Mouse (Mus musculus) hematopoietic stem cell, adult 5-6 weeks (primary cell): ENCODE results near the gene Eef1akmt4. TPM values are rescaled to one million over a fixed set of nuclear protein-coding genes. Genes with fewer than 3 reads are reported as not detected.

Experiments
- ATAC-seq, 2 experiments: fragments of 125-278 bp in 1 of 2; replicated peaks in 1 of 2; 2 replicates each; pipeline ENCODE4 v1.8.0; 2016 to 2017; ENCODE audit warnings: inconsistent platforms in 2 of 2, mild to moderate bottlenecking in 2 of 2, moderate number of reproducible peaks in 2 of 2, low read depth in 1 of 2, moderate TSS enrichment in 1 of 2; ENCODE audit not compliant: low FRiP score in 2 of 2, poor library complexity in 2 of 2, severe bottlenecking in 2 of 2, insufficient read depth in 1 of 2, low TSS enrichment in 1 of 2
- total RNA-seq: library from RNA; stranded (forward); fragments of 172-1452, 232-1000 nt; gene quantifications from 2 replicates; pipeline ENCODE4 v1.2.3, GENCODE M21; 2017

Eef1akmt4 gene
- 7.0 and 9.0 TPM in 2 replicates for total RNA-seq

DNA sequence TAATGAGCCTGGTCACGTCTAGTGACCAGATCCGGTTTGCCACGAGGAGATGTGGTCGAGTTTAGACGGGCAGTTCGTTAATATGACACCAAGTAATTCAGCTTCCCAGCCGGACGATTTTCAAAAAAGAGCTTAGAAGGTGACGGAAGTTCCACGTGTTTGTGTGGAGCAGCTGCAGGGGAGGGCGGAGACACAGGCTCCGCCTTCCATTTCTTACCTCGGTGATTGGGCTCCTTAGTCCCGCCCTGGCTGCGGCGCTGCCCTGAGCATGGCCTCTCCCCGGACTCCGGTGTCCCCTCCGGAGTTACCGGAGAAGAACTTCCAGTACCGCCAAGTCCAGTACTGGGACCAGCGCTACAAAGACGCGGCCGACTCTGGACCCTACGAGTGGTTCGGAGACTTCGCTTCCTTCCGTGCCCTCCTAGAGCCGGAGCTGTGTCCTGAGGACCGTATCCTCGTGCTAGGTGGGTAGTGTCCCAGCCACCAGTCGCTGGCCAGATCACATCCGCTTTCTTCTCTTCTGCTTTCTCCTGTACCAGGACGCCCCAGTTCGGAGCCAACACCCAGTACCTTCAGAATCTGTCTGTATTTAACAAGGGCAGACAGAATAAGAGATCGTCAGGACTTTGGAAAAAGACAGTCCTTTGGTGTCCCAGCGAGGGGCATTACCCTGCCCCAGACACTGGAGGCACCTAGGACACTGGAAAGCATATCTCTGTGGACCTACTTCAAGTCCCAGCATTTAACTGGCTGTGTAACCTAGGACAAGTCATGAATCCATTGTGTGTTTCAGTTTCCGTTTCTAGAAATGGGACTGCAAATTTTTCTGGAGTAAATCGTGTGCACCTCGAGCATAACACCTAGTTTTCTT is at the start of gene Eef1akmt4, which contains the start of the genes Gm49333 and Alg3:
Eef1akmt4 (plus strand) TSS at position 237 of the 871 bp plus-strand sequence.
Gm49333 (plus strand) TSS at position 254 of the 871 bp plus-strand sequence.
Alg3 (minus strand) TSS at position 379 of the 871 bp plus-strand sequence.
- peak; percentile 96 to 97 for ATAC-seq

DNA sequence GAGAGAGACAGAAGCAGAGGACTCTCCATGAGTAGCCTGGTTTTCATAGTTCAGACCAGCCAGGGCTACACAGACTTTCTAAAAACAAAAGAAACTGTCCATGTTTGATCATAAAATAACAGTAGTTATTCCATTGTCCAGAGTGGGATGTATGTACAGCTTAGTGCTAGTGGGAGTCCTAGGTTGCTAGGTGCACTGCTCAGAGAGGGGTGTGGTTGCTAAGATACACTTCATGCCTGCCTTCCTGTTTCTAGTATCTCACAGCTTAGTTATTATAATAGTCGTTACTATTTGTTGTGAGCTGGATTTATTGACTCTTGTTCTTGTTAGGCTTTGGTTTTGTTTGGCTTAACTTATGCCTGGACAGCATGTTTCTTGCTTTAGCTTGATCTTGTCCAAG is 46.3 kb upstream of the Eef1akmt4 start:
- no peak for ATAC-seq

DNA sequence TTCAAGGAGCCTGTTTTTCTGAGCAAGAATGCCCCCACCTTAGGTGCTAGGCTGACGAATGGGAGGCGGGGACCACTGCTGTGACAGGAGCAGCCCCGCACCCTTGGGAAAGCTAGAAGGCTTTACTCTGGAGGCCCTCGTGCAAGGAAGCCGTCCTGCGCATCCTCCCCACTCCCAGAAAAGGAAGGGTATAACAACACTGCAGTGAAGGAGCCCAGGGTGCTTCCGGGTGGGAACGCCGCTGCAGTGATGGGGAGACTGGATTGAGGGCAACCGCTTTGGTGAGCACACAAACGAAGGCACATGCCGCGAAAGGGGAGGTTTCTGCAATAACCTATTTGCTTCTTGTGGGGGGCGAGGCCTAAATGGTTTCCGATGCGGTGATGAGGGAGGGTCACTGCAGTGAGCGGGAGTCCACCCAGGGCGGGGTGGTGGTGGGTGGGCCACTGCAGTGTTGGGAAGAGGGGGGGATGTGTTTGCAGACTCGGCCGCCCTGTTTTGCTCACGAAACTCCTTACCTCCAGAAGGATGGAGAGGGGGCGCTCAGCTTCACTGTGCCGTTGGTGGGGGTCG is 21.9 kb upstream of the Eef1akmt4 start, which contains the start of gene Vwa5b2:
Vwa5b2 (plus strand) TSS at position 106 of the 573 bp plus-strand sequence.
- ATAC-seq, result 0 out of 4 replicates have a peak, but pooled peaks of 1 of the 2 experiments have one; percentile 19

GRCm38 (mm10) chr16:20589939-20590679 is 21.3 kb upstream of the Eef1akmt4 start:
- peak; percentile 2 to 39; a peak in 1 of 4 replicates for ATAC-seq

GRCm38 (mm10) chr16:20590680-20591038 is 20.7 kb upstream of the Eef1akmt4 start:
- no peak for ATAC-seq

- ATAC-seq, result no peak
Measured at GRCm38 (mm10) chr16:20591076-20591705, 20.2 kb upstream of the Eef1akmt4 start.

DNA sequence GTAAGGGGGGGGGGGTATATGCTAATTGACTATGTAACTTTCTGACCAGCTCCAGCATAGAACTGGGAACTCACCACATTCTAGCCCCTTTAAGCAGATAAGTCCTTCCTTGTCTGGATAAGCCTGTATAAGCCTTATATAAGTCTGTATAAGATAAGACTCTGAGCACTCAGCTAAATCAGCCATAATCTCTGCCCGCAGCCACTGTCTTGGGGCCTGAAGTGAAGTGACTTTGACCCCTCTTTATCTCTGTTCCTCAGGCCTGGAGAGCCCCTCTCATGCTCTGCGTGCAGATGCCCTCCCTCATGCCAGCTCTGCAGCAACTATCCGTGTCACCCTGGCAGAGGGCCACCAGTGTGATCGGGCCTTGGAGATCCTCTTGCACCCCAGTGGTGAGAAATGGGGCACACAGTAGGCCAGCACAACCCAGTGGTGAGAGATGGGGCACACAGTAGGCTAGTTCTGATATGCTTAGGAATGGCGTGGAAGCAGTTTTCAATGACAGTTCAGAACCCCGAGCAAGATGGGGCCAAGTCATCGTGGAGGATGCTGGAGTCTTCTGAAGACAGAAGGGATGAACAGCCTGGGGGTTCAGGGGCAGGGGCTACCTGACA is 16.2 kb upstream of the Eef1akmt4 start:
- ATAC-seq, result no peak

DNA sequence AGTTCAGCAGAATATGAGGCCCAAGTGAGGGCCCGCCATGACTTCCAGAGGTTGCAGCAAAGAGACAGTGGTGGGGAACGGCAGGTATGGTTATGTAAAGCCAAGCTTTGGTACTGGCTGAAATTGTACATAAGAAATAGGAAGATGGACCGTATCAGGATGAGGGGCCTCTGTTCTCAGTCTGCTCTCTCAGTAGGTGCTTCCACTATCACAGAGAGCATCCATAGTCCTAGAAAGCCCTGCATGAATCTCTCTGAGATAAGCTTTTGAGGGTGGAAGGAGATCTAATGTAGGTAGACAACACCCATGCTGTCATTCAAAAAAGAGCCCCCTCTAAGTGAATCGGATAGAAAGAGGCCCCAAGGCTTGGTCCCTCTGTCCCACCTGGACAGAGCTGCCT is 15.7 kb upstream of the Eef1akmt4 start:
- no peak for ATAC-seq

DNA sequence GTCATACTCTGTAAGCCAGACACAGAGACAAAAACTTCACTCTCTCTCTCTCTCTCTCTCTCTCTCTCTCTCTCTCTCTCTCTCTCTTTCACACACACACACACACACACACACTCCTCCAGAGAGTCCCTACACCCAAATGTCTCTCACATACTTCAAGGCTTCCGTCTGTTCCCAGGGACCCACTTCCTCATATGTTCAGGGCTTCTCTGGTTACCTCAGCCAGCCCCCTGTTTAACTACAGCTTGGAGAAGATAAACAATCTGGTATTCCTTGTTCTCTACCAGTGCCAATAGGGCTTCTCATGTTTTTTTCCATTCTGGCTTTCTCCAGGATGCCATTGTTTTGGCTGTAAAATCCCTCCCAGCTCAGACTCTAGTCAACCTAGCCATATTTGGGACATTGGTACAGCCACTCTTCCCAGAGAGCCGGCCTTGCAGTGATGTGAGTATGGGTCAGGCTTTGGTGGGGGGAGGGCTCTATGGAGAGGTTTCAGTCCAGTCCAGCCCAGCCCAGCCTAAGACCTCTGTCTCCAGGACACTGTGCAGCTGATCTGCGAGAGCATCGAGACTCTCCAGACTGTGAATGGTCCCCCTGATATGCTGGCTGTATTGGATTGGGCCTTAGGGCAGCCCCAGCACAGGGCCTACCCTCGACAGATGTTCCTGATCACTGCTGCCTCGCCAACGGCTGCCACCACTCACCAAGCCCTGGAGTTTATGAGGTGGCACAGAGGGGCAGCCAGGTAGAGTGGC is 14.5 kb upstream of the Eef1akmt4 start:
- no peak for ATAC-seq

DNA sequence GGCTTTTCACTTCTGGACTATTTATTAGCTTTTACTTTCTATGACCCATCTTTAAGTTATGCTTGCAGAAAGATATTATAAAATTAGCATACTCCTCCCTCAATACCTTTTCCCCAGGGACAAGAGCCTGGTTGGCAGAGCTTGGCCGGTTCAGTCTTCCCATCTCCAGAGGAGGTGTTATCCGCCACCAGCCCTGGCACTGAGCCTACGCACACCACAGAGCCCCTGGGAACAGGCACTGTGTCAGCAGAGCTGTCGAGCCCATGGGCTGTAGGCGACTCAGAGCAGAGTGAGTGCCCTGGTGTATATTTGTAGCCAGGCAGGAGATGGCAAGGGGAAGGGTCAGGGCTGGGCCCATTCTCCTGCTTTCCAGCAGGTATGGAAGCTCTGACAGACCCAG is 10.9 kb upstream of the Eef1akmt4 start:
- no peak for ATAC-seq

- ATAC-seq, result no peak
Measured at GRCm38 (mm10) chr16:20604705-20605104, 6.7 kb upstream of the Eef1akmt4 start.

DNA sequence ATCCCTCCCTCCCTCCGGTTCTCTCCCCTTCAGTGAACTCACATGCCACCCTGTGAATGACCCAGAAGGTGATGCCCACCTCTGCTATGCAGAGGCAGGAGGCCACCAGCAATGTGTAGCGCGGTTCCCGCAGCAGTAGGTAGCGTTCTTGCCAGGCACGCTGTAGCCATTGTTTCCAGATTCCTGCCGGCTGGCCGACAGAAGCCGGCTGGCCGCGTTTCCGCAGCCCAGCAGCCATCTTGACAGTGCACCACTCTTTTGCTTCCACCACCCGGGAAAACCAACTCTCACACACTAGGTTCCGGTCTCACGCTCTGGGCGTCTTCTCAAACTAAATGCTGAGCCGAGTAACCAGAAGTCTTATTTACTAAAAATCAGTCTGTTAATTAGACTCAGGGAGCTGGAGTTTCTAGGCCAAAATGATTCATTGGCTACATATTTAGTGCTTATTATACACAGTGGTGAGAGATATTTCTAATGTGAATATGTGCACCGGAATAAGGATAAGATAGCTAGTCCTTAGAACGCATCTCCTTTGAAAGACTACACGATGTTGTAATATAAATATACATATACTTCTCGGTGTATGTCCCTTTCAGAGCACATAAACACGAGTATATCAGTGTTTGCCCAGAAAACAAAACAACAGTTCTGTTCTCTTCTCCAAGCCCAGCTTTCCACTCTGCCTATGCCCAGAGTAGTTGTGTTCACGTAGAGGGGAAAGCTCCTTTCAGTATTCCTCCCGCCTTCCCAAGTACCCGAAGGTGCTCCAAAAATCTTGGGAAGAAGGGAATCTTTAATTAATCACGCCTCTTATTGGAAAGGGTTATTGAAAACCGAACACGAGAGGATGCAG is 664 bp upstream of the Eef1akmt4 start:
- ATAC-seq, result peak; percentile 42 to 82

- peak; percentile 51 to 52; a peak in 3 of 4 replicates for ATAC-seq
Measured at GRCm38 (mm10) chr16:20619541-20620398, 8.4 kb downstream of the Eef1akmt4 start.

GRCm38 (mm10) chr16:20620399-20620735 is 9.0 kb downstream of the Eef1akmt4 start:
- ATAC-seq, result no peak

DNA sequence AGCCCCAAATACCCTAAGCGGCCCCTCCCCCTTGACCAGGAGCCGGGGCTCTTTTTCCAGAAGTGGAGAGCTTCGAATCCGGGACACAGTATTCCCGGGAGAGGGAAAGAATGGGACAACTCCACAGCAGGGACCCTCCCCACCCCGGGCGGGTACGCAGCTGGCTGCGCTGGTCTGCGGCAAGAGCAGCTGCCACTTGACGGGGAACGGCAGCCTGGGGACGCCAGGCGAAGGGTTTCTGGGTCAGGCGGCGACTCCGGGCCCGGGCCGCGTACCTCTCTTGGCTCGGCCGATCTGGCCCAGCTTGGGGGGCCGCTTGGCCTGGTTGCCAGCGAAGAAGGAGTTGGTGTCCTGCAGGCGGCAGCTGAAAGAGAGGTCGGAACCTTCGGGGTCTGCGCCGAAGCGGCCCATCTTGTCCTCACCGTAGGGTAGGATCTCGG is 9.4 kb downstream of the Eef1akmt4 start:
- ATAC-seq, result no peak
